Comparison of ENCODE assay signal across 24 mouse cellular contexts in genomic region chr3:151639431-151640111, GRCm38 (mm10).
DNase-seq lines count a peak whose midpoint lies in the region; ATAC-seq and TF ChIP-seq lines count a peak whose summit lies in the region.
"Had no signal": no experiment of that assay in that cellular context is flagged by ENCODE, and none has a peak within 500 bp of the region (broad histone marks: within the 10 kb centered on the region; RNA-seq: fewer than 3 reads in every experiment).

No protein-coding gene starts in this region.

- peak; percentile 44; the same call in 1 of the 2 replicates for ATAC-seq in lung, embryonic 14.5 days (ENCODE audit: insufficient read depth)
- peak; percentile 86 for ATAC-seq in lung, embryonic 16.5 days (ENCODE audit: low read depth)
- ATAC-seq: activated CD4-positive, CD25-positive, alpha-beta regulatory T cell, adult 4 months; CD4-positive, CD25-positive, alpha-beta regulatory T cell, adult 4 months; forebrain, embryonic 13.5 days; forebrain, embryonic 15.5 days; Patski had no signal

- H3K4me1 ChIP-seq in lung, embryonic 14.5 days (ENCODE audit: insufficient read depth), result no peaks in the 10 kb centered on the region
- H3K4me1 ChIP-seq in lung, embryonic 16.5 days (replicated peaks; ENCODE audit: control insufficient read depth, insufficient read depth, low read length), result no peaks in the 10 kb centered on the region
- H3K4me1 ChIP-seq: embryonic facial prominence, embryonic 10.5 days; embryonic facial prominence, embryonic 12.5 days; forebrain, embryonic 13.5 days; forebrain, embryonic 15.5 days had no signal

- no peak overlapping the region for H3K27ac ChIP-seq in lung, embryonic 14.5 days (ENCODE audit: low read depth)
- no peak overlapping the region for H3K27ac ChIP-seq in lung, embryonic 16.5 days (ENCODE audit: low read length)
- H3K27ac ChIP-seq: embryonic facial prominence, embryonic 10.5 days; embryonic facial prominence, embryonic 12.5 days; forebrain, embryonic 13.5 days; forebrain, embryonic 15.5 days had no signal

- 69% methylated on average over 5 of the region's 5 CpGs for WGBS in lung, embryonic 14.5 days
- WGBS in lung, embryonic 16.5 days, result 65% methylated on average over 5 of the region's 5 CpGs

- H3K27me3 ChIP-seq in lung, embryonic 14.5 days (ENCODE audit: insufficient read depth, low read length), result no peaks in the 10 kb centered on the region
- no peaks in the 10 kb centered on the region for H3K27me3 ChIP-seq in lung, embryonic 16.5 days (ENCODE audit: control insufficient read depth, insufficient read depth, low read depth, low read length)
- H3K27me3 ChIP-seq: CH12.LX; embryonic facial prominence, embryonic 12.5 days; forebrain, embryonic 13.5 days; forebrain, embryonic 15.5 days had no signal

- peak; percentile 15 for DNase-seq in lung, embryonic 14.5 days
- no peak for DNase-seq in lung, adult 18-20 months
- DNase-seq in lung, postnatal 14 days, result no peak
- DNase-seq in lung, postnatal 10 days, result peak; percentile 5
- peak; percentile 1 for DNase-seq in lung, postnatal 36 days
- DNase-seq in cerebellum, postnatal 25 days, result no peak
- DNase-seq: adrenal gland, adult 8-10 months; adrenal gland, postnatal 14 days; adrenal gland, postnatal 36 days; B cell, adult 2 months; cerebellum, adult 11-12 months; cerebellum, adult 2 months; cerebellum, adult 9-11 months; cerebellum, postnatal 14 days had no signal

- no peaks in the 10 kb centered on the region for H3K9me3 ChIP-seq in lung, embryonic 14.5 days (ENCODE audit: low read depth, low read length)
- H3K9me3 ChIP-seq in lung, embryonic 16.5 days (ENCODE audit: control insufficient read depth, low read length), result no peaks in the 10 kb centered on the region
- H3K9me3 ChIP-seq: embryonic facial prominence, embryonic 10.5 days; embryonic facial prominence, embryonic 12.5 days; forebrain, embryonic 13.5 days; forebrain, embryonic 15.5 days had no signal

- no peak overlapping the region for H3K9ac ChIP-seq in lung, embryonic 14.5 days
- H3K9ac ChIP-seq in lung, embryonic 16.5 days (ENCODE audit: low read length), result no peak overlapping the region
- H3K9ac ChIP-seq: embryonic facial prominence, embryonic 12.5 days; forebrain, embryonic 13.5 days; forebrain, embryonic 15.5 days had no signal

- no peak for TF ChIP-seq CTCF in lung, embryonic 14.5 days (IDR thresholded peaks at IDR 0.05; ENCODE audit: low read depth)

- H3K36me3 ChIP-seq in lung, embryonic 14.5 days (ENCODE audit: insufficient read depth), result no peaks in the 10 kb centered on the region
- H3K36me3 ChIP-seq in lung, embryonic 16.5 days (ENCODE audit: control insufficient read depth, insufficient read depth, low read length), result no peaks in the 10 kb centered on the region
- H3K36me3 ChIP-seq: embryonic facial prominence, embryonic 10.5 days; embryonic facial prominence, embryonic 12.5 days; forebrain, embryonic 15.5 days; G1E had no signal

- H3K4me3 ChIP-seq in lung, embryonic 14.5 days (ENCODE audit: low read depth, low read length), result no peak overlapping the region
- H3K4me3 ChIP-seq in lung, embryonic 16.5 days (ENCODE audit: low read length), result no peak overlapping the region
- H3K4me3 ChIP-seq: embryonic facial prominence, embryonic 10.5 days; embryonic facial prominence, embryonic 12.5 days; forebrain, embryonic 13.5 days; forebrain, embryonic 15.5 days had no signal

- H3K4me2 ChIP-seq in lung, embryonic 14.5 days, result no peak overlapping the region
- H3K4me2 ChIP-seq in lung, embryonic 16.5 days (ENCODE audit: low read depth, low read length), result no peak overlapping the region
- H3K4me2 ChIP-seq: embryonic facial prominence, embryonic 12.5 days; forebrain, embryonic 13.5 days; forebrain, embryonic 15.5 days had no signal

Comparison
In these comparisons a context has a peak if more than half of its experiments do, and no peak if none do; other contexts are left out.
1. DNase-seq: peak in lung, embryonic 14.5 days (single experiment), lung, postnatal 10 days (single experiment) and lung, postnatal 36 days (single experiment); none in lung, adult 18-20 months (0 of 2), lung, postnatal 14 days (single experiment) and cerebellum, postnatal 25 days (0 of 2).